Mouse (Mus musculus): ENCODE results near the gene Srr.
A peak's percentile ranks its signal among the peaks of the same experiment; 100 is the strongest.

Srr gene

DNA sequence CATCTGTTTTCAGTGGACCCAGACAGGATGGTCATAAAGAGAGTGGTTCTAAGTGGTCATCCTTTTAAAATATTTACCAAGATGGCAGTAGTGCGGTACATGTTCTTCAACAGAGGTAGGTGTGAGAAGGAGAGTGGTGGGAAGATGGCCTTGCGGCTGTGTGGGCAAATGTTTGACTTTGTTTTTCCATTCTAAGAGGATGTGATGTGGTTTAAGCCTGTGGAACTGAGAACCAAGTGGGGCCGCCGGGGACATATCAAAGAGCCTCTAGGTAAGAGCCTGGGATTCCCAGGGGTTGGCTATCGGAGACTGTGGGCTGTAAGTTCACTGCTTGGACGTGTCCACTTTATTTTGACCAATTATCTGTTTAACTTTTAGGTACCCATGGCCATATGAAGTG is 17.9 kb downstream of the Srr start:
- no peak for DNase-seq (ENCODE audit: low spot score in 2 of 2)

DNA sequence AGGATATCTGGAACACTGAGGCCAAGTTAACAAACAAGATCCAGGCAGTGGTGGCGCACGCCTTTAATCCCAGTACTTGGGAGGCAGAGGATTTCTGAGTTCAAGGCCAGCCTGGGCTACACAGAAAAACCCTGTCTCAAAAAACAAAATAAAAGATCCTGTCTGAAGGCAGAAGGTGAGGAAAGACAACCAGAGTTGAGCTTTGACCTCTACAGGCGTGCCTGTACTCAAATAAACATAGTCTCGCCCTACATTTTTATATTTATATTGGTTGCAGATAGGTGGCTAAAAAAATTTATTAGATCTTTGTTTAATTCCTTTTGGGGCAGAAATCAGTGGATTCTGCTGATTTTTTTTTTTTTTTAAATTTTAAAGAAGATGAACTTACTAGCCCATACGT is 23.3 kb downstream of the Srr start:
- no peak for DNase-seq (ENCODE audit: low spot score in 2 of 2)

DNA sequence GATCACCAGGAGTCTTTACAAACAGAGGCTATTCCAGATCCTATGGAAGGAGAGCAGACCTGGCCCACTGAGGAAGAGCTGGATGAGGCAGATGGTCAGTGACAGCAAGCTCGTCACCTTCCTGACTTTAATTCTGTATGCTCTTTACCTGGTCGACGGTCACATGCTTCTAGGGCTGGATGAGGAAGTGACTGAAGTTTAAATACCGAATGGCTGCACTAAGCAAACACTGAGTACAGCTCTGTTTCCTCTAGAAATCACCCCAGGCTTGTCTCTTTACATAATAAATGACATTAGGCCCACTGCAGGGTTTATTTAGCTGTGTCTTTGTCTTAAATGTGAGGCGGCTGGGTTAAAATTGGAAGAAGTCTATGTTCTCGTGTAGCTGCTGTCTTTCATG is 24.2 kb downstream of the Srr start:
- no peak for DNase-seq (ENCODE audit: low spot score in 2 of 2)

DNA sequence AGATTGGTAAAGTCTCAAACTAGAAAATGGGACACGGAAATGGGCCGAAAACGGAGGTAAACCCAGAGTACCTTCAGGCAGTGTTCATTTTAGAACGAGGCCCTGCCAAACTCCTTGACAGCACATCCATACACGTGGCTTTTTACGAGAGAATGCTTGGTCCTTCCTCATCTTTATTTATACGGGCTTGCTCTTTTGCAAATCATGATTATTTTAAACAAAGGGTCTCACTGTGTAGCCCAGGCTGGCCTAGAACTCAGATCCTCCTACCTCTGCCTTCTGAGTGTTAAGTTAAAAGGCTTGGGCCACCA is 27.3 kb downstream of the Srr start:
- no peak for DNase-seq (ENCODE audit: low spot score in 2 of 2)

DNA sequence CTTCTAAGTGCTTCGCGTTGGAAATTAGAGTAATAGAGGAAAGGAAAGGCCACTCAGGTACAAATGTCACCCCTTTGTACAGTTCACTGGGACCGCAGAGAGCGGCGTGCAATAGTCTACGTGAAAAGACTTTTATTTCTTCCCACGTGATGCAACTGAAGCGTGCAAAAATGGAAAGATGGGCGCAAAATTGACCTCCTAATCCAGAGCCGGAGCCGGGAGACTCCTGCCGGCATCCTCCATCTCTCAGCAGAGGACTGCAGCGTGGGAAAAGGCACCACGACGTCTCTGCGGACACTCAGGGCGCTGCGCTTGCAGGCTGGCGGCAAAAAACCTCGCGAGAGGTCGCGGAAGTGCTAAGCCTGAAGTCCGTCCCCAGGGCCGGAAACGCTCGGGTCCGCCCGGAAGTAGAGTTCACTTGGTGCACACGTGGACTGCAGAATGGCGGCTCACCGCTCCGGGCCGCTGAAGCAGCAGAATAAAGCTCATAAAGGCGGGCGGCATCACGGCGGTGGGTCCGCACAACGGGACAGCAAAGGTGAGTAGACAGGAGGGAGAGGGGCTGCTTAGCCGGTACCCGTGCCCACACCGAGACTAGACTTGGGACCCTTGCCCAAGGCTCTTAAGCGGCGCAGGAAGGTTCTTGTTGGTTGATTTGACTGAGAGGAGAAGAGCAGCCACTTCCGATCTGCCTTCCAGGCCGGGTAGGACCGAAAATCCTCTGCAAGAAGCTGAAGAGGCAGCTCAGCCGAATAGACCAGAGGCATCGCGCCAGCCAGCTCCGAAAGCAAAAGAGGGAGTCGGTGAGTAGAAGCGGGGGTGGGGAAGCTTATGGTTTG is 27.9 kb downstream of the Srr start, which contains the start of gene Tsr1:
TSS of gene Tsr1 (plus strand) at position 394 of the 839 bp plus-strand sequence.
- peak; percentile 87 to 88 for DNase-seq (ENCODE audit: low spot score in 2 of 2)

DNA sequence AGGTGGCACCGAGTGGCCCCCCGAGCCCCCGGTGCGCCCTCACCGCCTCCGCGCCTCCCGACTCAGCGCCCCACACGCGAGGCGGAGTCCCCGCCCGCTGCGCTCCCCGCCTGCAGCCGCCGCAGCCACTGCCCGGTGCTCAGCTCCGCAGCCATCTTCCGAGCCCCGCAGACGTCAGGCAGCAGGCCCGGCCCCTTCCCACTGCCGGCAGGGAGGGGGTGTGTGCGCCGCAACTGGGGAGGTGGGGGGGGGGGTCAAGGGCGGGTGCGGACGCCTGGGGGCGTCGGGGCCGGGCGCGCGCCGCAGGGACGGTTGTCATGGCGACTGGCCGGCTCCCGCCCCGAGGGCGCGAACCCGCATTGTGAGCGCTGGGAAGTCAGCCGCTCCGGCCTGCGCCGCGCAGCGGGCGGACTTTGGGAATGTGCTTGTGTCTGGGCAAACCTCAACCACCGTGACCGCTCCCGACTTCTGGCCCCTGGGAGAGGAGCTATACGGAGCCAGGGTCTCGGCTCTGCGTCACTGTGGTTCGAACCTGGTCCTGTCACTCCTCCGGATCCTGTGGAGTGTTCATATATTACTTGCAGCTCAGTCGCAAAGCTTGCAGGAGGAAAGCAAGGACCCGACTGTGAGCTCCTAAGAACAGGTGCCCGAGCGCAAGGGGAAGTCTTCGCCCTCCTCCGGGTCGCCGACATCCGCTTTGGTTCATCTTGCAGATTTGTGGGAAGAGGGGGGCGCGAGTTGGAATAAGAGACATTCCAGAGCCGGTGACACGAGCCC is 28.7 kb downstream of the Srr start, which contains the start of gene Sgsm2:
TSS of gene Sgsm2 (minus strand) at position 160 of the 777 bp plus-strand sequence.
- DNase-seq (ENCODE audit: low spot score in 2 of 2), result peak; percentile 29 to 40

DNA sequence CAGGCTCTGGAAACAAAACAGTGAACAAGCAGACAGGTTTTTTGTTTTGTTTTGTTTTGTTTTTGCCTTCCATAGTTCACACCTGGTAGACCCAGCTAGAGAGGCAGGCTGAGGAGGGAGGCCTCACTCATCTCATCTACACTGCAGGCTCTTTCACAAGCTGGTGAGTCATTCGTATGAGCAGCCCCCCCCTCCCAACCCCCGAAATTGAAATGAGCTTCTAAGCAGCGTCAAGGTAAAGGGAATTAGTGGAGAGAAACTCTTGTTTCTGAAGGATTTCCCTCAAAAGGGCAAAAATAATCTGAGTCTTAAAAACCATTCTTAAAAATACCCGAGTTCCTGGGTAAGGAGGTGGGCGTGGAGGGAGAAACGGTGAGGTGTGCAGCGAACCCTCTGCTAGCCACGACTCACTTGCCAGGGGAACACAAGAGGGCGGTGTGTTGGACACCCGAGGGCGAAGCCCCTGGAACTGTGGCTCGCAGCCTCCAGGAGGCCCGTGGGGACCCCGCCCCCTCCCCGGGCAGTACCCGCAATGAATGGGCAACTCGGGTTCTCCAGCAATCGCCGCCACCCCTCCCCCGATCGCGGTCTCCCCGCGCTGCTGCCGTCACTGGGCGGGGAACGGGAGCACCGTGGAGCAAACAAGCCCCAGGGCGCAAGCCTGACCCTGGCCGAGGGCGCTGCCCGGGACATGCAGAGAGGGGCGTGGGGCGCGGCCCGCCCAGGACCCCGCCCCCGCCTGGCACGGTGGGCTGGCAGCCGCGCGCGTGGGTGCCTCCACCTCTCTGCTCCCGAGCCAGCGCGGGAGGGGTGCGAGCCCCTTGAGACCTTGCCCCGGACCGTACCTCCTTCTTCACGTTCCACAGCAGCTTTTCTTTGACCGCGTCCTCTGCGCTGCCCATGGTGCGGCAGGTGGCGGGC is 29.5 kb downstream of the Srr start:
- DNase-seq (ENCODE audit: low spot score in 2 of 2), result peak; percentile 42 to 49

DNA sequence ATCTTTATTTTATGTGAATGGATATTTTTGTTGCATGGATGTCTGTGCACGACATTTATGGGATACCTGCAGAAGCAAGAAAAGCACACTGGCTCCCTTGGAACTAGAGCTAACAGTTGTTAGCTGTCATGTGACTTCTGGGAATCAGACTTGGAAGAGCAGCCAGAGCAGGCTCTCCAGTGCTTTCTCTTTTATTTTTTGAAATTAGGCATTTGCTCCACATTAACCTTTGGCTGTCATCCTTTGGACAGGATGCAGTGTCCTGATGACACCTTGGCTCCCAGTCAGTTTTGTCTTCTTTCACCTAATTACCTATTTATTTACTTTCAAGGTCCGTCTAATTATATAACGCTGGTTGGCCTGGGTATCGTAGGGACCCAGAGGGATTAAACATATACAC is 31.1 kb downstream of the Srr start:
- no peak for DNase-seq (ENCODE audit: low spot score in 2 of 2)

DNA sequence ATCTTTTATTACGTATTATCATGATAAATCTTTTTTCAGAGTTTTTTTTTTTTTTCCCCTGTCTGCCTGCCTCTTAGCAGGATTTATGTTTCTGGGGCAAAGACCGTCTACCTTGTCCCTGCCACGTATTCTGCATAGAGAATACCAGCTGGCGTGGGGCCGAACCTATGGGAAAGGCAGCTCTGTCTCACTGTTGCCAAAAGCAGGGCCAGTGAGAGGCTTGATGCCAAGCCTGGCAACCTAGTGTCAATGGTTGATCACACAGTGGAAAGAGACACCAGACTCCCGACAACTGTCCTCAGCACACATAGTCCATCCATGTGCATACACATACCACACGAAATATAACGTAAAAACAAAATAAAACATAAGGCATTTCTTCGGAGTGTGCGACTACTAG is 42.6 kb downstream of the Srr start:
- DNase-seq (ENCODE audit: low spot score in 2 of 2), result no peak

DNA sequence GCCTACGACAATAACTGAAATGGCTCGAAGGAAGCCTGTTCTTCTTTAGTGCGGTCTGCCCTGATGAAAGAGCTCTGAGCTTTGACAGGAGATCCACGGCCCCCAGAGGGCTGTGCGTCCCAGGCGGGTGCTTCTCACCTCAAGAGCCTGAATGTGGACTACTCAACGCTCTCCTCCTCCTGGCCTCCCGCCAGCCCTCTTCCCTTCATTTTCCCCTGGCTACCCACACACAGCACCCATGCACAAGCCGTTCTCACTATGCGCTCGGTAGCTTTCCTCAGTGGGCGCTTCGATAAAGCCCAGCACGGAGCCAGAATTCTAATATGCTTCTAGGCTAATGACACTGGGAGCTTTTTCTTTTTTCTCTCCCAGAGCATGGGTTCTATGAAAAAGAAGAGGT is 43.8 kb downstream of the Srr start:
- no peak for DNase-seq (ENCODE audit: low spot score in 2 of 2)

DNA sequence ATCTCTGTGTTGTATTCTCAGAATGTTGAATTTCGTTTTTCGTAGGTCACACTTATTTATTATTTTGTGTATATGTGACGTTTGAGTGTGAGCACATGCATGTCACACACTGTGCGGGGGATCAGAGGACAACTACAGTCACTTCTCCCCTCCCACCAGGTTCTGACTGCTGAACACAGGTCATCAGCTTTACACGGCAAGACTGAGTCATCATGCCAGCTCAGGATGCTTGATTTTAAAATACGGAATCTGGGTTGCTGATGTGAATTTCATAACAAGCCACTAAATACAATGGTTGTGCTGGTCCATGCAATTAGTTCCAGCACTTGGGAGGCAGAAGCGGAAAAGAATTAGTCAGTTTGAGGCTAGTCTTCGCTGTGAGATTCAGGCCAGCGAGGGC is 44.7 kb downstream of the Srr start:
- no peak for DNase-seq (ENCODE audit: low spot score in 2 of 2)

DNA sequence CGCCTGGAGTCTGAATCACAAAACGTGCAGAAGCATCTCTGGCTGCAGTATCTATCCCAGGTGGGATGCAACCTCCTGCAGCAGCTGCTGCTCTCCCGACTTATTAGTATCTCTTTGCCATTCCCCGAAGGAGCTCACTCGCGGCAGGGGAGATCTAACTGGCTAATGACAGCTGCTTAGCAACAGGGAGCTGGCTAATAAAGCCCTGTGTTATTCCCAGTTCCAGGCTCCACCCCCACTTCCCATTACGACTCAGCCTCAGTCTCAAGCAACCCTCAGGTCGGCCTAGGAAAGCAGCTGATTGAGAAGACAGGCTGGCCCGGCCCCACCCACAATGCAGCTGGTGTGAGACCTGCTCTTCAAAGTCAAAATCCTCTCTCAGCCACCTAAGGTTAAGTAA is 48.9 kb downstream of the Srr start:
- DNase-seq (ENCODE audit: low spot score in 2 of 2), result no peak

DNA sequence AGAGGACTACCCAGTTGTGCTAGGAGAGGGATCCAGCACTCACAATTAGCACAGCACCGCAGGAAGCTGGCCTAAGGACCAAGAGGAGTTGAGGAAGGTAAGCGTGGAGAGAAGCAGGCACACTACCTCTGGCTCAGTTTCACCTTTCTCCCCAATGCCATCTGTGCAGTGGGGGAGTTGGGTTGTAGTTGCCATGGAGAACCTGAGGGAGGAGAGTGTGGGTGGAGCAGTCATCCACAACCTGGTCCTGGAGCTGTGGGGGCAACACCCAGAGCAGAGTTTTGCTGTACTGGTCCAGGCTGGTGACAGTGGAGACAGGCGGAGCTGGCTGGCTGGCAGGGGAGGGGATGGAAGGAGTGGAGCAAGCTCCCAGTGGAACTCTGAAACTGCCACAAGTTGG is 51.1 kb downstream of the Srr start:
- no peak for DNase-seq (ENCODE audit: low spot score in 2 of 2)

DNA sequence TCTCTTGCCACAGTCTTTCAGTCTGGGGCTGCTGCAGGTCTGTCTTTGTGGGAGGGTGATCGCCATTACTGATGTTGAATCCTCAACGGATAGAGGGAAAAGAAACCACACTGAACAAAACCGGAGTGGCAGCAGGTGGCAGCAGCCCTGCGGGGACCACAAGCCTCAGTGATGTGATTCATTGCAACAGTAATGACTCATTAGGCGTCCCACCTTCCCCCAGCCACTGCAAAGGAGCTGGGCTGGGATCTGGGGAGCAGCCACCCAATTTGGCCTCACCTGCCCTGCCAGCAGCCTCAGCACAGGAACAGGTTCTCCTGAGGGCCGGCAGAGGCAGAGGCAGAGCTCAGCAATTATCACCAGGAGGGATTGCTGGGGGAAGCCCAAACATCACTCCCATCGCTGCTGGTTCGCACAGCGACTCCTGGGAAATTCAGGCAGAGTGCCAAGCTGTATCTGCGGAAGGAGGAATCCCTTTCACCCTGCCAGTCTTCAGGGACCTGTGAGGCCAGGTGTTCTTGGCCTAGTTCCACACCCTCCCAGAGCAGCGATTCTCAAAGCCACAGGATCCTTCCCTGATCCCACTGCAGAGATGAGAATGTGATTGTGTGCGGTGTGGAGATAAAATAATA is 54.6 kb downstream of the Srr start:
- DNase-seq (ENCODE audit: low spot score in 2 of 2), result no peak

DNA sequence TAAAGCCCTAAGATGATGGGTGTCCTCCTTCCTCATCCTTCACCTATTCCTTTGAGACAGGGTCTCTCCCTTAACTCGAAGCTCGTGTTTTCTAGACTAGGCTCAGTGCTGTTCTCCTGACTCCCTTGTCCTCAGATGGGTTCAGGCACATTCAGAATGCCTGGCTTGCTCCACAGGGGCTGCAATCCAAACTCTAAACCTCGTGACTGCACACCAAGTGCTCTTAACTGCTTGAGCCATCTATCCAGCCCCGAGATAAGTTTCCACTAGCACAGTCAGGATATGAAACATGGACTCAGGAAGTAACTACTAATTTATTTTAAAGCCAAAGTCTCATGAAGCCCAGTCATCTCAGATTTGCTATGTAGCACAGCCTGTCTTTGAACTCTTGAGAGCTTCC is 55.2 kb downstream of the Srr start:
- DNase-seq (ENCODE audit: low spot score in 2 of 2), result no peak

DNA sequence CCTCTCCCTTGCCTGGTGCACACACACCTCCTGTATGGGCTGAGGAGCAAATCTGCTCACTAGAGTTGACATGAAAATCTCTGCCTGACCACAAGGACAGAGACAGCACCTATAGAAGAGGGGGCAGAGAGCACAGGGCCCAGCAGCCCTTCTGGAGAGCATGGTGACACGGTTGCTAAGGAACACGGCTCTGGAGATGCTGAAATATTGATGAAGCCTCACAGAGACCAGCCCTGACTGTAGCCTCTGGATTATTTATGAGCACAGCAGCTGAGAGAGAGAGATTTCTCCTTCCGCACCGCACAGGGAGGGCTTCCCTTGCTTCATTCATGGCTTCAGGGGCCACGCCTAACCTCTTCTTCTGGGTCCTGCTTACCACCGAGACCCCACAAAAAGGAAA is 56.1 kb downstream of the Srr start:
- DNase-seq (ENCODE audit: low spot score in 2 of 2), result no peak

DNA sequence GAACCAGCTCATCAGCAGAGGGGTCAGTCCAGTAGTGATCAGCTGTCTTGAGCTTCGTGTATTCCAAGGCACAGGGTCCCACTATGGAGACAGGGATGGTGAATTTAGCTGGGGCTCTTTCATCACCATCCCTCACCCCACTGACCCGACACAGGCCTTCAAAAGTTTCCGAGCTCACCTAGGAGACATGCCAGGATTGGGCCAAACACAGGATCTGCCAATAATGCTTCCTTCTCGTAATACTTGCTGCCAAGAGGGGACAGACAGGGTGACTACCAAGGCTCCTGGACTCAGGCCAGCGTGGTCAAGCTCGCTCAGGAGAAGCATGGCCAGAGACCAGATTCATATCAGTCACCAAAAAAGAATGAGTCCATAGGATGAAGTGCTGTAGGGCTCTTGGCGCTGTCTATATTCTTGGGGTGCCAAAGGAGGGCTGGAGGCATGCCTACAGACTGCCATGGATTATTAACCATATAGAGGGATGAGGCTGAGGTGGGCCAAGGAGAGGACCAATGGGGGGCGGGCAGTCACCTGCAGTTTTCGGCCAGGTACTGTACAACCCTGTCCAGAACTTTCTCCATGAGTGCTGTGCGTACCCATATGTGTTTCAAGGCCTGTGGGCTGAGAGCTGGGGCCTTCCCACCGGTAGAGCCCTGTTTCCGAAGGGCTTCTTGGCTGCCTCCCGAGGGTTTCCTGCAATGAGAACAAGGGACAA is 57.5 kb downstream of the Srr start:
- no peak for DNase-seq (ENCODE audit: low spot score in 2 of 2)

DNA sequence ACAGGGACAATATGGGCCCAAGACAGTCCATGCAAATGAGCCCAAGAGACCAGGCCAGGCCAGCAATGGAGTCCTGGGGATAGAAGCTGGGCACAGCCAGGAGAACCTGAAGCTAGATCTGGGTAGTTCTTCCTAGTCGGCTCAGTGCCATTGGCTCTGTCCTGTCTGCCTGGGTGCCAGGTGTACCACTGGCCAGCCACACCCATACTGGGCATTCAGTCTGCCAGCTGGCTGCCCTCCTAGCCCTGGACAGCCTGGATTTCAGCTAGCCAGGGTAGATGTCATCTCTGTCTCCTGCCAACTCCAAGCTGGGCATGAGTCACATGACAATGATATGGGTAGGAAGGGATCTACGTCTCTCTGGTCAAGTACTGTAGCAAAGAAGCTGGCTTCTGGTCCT is 58.6 kb downstream of the Srr start:
- no peak for DNase-seq (ENCODE audit: low spot score in 2 of 2)

DNA sequence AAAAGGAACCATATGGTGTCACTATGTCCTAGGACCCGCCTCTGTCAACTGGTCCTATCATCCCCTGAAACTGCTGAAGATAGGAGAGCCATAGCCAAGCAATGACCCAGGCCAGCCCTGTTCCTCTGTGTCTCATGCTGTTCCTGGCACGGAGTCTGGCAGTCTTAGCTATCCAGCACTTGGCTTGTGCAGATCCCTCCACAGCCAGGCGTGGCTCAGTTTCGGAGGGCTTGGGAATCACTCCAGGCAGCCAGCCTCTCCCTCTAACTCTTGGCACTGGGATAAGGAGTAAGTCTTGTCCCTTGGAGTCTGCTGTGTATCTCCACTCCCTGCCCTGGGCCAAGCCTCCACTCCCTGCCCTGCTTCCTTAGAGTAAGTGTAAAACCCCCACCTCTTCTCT is 59.1 kb downstream of the Srr start:
- DNase-seq (ENCODE audit: low spot score in 2 of 2), result no peak

DNA sequence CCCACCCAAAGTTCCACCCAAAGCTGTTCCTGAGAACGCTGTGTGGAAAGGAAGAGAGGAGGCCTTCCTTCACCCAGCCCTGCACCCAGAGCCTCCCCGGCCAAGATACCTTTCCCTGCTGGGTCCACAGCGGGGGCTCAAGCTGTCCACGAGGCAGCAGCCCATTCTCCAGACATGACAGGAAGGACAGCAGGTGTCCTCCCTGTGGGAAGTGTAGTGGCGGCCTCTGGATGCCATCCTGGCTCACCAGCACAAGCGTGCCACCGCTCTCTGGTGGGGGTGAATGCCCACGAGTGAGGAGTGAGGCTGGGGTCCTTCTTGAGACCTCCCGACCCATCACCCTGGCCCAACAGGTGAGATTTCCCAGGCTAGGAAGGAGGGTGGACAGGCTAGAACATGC is 60.5 kb downstream of the Srr start:
- DNase-seq (ENCODE audit: low spot score in 2 of 2), result no peak

DNA sequence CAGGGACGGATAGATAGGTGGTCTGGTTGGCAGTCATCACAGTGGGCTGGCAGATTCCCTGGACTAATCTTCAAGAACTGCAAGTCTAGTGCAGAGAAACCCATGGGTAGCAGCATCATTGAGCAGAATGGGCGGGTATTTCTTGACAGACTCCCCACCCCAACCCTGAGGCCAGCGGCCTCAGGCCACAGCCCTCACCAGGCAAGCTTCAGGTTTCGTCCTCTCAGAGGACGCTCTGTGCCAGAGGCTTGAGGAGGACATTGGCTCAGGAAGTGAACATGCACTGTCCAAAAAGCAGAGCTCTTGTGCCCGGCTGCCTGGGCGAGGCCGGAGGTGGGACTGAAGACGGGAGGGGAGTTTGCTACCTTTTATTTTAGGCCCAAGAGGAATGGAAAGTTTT is 61.3 kb downstream of the Srr start:
- DNase-seq (ENCODE audit: low spot score in 2 of 2), result no peak
